Mouse (Mus musculus) frontal cortex, postnatal 36 days (tissue): ENCODE measurements at regions not wholly inside any gene's neighbourhood (a gene's known extent, or its start where the extent isn't known, plus 50 kb on each side); places are given as distances from the start of the nearest gene placed in this dataset.

Source experiments
- DNase-seq, 2 experiments: peaks; one replicate each; pipeline ENCODE4 v3.0.0; 2022; ENCODE audit warnings: low spot score in 2 of 2

GRCm38 (mm10) chr16:29991876-29992380 lies 72.3 kb upstream of the Hes1 start:
- DNase-seq: no peak

GRCm38 (mm10) chr16:29993111-29993510 lies 71.1 kb upstream of the Hes1 start:
- no peak for DNase-seq

- no peak for DNase-seq
These were observed 70.6 kb upstream of the Hes1 start for GRCm38 (mm10) chr16:29993535-29993934.

- peak in 1 of 2 experiments; percentile 23 for DNase-seq
These were observed 67.8 kb upstream of the Hes1 start for GRCm38 (mm10) chr16:29996139-29997069.

GRCm38 (mm10) chr16:30000166-30000565 lies 64.0 kb upstream of the Hes1 start:
- no peak for DNase-seq

- DNase-seq: no peak
These were observed 59.1 kb upstream of the Hes1 start for GRCm38 (mm10) chr16:30005124-30005523.

- DNase-seq: no peak
These were observed 57.4 kb upstream of the Hes1 start for GRCm38 (mm10) chr16:30006826-30007225.

- DNase-seq: peak; percentile 81 to 84
These were observed 55.5 kb upstream of the Hes1 start for GRCm38 (mm10) chr16:30008451-30009357.

- peak; percentile 35 to 40 for DNase-seq
These were observed 54.5 kb upstream of the Hes1 start for GRCm38 (mm10) chr16:30009521-30010186.

GRCm38 (mm10) chr16:30013123-30013522 lies 51.1 kb upstream of the Hes1 start:
- DNase-seq: no peak

GRCm38 (mm10) chr16:30013943-30014342 lies 50.2 kb upstream of the Hes1 start:
- DNase-seq: no peak
